Mouse (Mus musculus) thymus, postnatal 25 days (tissue): ENCODE measurements at regions not wholly inside any gene's neighbourhood (a gene's known extent, or its start where the extent isn't known, plus 50 kb on each side); places are given as distances from the start of the nearest gene placed in this dataset.

Experiments
- DNase-seq: peaks from one replicate; pipeline ENCODE4 v3.0.0; 2022

DNA sequence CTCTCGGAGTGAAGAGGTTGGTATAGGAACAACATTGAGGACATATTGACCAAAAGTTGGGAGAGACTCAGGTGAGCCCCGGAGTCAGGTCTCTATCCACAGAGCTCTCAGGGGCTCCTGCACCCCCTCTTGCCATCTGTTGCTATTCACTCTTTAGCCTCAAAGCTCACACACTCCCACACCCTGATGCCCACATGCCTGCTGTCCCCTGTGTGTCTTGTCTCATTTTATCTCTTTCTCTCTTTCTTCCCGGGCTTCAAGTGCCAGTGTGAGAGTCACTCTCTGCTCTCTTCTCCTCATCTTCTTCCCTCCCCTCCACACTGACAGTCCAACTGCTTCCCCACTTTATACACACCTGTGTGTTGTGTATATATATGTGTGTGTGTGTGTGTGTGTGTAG is 141.0 kb upstream of the Mdm1 start:
- no peak for DNase-seq

DNA sequence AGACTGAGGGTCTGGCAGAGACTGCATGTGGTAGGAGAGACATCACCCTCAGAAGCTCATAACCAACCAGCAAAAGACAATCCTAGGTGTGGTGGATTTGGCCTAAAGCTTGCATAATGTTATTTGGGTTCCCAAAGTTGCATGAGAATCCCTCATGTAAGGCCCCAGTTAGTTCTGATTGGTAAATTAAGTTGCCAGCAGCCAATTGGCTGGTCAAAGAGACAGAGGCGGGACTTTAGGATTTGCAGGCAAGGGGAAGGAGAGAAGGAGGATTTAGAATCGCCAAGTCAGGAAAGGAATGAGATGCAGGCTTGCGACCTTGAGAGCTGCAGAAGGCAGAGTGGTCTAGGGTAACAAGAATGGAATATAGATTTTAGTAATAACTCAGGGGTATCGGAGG is 140.1 kb upstream of the Mdm1 start:
- no peak for DNase-seq

DNA sequence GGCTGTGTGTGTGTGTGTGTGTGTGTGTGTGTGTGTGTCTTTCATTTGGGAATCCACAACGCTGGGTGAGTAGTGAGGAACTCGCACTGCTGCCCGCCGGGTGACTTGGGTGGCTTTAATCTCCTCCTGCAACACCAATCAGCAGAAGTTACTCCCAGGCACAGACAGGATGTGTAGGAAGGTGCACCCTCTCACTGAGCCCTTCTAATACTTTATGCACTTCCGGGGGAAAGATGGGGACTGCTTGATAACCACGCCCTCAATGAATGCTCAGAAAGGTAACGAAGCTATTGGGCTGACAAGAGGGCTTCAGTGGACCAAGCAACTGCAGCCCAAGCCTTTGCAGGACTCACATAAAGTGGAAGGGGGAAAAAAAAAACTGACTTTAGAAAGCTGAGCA is 139.6 kb upstream of the Mdm1 start:
- peak; percentile 39 for DNase-seq

DNA sequence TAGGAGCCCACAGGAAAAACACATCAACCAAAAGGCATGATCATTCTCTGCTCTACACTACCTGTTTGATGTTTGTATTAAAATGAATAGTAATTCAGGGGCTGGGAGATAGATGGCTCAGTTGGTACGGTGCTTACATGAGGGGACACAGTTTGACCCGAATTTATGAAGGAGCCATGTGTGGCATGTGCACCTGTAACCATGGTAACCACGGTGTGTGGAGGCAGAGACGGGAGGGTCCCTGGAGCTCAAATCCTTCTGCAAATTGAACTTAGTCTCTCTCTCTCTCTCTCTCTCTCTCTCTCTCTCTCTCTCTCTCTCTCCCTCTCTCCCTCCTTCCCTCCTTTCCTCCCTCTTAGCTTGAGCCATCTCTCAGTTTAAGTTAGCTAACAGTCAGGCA is 139.1 kb upstream of the Mdm1 start:
- DNase-seq, result no peak

DNA sequence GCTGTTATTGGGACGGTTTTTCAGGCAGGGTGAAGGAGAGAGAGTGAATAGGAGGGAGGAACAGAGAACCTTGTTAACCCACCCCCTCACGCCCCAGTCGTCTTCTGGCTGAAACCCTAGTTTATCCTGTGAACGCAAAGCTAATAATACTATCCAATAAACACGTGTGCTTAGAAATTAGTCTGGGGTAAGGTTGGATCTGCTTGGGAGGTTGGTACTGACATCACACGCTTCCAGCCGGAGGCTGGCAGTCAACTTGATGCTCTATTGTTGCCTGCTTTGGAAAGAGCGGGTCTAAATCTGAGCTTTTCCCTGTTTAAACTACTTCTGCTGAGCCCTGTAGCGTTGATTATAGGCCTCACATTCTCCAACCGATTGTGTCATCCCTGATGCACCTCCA is 138.4 kb upstream of the Mdm1 start:
- DNase-seq, result no peak

DNA sequence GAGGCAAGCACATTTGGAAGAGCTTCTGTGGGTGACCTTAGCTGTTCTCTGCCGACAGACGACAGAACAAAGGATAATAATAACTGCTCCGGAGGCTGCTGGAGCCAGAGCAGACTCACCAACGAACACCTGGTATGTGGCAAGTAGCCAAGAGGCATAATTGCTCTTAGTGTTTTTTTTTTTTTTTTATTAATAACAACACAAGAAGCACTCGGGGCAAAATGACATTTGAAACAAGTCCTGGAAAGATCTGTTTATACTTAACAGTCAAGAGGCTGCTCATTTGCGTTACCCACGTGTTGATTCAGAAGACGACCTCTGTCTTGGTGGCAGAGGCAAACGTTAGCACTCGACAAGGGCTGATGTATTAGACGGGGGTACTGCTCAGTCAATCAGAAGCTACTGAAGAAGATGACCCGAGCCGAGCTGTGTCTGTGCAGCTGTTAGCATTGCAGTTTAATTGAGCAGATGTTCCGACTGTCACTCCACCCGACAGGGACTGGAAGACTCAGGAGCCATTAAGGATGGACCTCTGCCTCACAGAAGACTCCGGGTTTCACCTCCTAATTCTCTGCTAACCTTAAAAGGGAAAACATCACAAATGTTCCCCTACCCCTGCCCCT is 137.8 kb upstream of the Mdm1 start:
- no peak for DNase-seq

DNA sequence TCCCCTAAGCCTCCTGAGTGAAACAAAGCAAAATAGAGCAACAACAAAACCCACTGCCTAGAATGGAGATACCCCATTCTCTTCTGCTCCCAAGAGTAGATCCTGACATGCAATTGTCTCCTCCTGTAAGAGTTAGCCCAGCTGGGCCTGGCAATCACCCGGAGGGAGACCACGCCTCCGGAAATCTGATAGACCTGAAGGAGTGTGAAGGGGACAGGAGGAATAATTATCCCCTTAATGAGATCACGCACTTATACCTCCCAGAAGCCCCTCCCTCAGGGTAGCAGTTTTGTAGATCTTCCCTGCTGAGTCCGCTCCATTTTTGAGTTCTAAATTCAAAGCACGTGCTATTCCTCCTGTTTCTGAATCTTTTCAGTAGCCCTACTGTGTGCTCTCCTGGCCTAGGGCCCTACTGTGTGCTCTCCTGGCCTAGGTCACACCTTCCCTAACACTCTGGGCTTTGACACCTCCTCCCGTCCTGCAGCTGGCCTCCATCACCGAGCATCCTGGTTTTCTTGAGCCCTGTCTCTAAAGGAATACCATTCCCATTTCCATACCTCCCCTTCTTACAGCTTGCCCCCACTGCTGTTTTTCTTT is 137.2 kb upstream of the Mdm1 start:
- no peak for DNase-seq

DNA sequence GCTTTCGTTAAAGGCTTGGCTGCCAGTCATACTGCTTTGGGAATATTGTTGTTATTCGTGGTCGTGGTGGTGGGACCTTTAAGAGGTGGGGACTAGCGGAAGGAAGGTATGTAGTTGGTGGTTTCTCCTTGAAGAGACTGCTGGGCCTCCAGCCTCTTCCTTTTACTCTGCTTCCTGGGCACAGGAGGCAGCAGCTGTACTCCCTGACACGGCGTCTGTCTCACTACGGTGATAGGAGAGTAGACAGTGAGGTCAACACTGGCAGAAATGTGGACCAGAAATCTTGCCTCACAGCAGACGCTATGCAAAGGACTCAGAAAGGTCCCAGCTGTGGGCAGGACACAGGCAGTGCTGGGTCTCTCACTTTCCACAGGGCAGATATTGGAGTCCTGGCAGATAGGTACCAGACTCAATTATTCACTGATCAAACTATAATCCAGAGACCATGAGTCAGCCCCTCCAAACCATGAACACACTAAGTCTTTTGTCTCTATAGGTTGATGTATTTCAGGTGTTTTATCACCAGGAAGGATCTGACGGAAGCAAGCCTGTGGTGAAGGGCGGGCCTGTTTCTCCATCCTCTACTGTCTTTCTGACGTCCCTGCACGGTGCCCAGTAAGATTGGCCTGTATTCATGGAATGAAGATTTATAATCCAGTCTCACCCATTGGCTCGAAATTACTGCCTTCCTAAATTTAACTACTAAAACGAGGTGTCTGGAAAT is 134.6 kb upstream of the Mdm1 start:
- peak; percentile 49 for DNase-seq

DNA sequence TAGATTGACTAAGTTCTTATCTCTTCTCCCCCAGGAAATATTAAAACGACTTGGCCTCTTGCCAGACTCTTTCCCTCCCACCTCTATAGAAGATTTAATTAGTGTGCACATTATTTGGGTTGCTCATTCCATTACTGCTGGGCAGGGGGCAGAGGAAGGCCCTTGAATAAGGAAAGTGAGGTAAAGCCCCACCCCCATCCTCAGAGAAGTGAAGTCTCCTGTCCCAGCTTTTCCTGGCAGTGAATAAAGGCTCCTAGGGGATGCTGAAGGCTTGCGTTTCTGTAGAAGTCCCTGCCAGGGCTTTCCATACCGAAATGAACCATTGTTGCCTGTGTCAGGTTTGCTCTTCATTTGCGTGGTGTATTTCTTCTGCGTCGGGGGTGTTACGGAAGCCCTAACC is 133.8 kb upstream of the Mdm1 start:
- DNase-seq, result no peak

DNA sequence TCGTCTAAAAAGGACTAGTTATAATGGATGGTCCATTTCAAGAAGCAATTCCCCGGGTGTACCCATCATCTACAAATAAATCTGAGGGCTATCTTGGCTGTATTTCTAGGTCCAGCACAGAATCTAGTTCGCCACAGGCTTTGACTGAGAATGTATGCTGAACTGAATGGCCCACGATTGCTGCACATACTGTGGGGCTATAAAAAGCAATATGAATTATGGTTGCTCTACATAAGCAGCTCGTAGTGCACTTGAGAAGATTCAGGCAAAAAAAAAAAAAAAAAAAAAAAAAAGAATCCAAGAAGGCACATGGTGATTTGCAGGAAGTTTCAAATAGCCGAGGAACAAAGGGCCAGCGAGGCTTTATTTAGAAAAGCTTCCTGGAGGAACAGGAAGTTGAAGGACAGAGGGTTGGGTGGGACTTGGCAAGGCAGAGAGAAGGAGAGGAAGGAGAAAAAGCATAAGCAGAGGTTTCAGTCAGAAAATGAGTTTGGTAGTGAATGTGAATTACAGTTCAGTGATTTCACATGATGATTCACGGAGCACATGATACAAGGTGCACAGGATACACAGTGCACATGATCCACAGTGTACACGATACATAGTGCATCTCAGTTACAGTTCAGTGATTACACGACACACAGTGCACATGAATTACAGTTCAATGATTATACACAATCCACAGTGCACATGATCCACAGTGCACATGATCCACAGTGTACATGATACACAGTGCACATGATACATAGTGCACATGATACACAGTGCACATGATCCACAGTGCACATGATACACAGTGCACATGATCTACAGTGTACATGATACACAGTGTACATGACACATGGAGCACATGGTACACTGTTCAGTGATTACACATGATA is 129.7 kb upstream of the Mdm1 start:
- no peak for DNase-seq

DNA sequence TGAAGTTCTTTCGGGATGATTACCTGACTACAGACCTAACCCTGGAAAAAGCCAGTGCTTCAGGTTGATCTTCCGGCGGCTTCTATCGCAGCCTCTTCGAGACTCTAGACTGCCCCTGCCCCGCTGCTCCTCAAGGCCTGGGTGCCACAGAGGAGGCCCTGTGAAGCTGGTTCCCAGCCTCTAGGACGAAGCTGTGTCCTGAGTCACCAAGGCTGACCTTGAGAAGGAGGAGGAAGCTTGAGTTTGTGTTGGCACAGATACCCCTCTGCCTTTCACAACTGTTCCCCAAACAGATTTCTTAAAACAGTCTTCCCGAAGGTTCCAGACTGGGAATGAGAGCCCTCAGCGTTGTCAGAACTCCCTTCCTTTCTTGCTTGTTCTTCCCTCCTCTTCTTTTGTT is 112.8 kb upstream of the Mdm1 start:
- DNase-seq, result no peak

DNA sequence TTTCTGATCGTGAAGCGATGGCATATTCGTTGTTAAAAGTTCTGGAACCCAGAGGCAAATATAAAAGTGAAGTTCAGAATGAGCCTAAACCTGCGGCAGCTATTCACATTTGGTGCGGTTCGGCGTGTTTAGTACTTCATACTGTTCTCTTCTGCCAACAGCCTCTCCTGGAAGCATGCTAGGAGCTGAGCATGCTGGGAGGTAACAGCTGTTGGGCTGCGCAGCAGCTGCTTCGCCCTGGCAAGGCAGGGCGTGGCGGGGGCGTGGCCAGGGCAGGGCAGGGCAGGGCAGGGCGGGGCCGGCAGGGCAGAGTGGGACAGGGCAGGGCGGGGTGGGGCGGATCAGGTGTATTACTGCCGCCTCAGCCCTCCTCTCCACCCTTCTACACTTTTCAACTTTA is 107.2 kb upstream of the Mdm1 start:
- DNase-seq, result no peak

DNA sequence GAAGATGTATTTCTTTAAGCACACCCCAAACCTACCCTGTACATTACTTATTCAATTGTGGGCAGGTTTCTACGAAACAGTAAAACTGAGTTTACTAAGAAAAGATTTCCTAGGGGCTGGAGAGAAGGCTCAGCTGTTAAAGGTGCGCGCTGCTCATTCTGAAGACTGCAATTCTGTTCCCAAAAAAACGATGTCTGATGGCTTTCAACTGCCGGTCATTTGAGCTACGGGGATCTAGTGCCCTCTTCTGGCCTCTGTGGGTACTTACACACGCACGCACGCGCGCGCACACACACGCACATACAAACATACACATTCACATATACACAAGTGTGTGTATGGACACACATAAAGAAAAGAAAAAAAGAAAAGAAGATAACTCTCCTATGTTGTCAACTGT is 106.6 kb upstream of the Mdm1 start:
- no peak for DNase-seq

DNA sequence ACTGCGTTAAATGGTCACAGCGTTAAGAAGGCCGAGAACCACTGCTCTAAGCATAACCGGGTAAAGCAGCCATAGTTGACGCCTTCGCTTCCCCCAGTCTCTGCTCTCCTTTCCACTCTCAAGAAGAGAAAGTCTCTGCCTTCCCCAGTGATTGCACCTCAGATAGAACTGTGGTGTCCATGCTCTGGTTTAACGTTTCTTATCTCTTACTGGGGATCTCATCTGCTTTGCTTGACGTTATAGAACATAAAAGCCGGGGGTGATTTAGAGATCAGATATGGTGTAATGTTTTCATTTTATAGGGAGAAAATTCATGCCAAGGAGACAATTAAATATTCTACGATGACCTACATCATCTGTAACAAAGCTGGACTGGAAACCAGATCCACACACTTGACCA is 103.1 kb upstream of the Mdm1 start:
- no peak for DNase-seq

DNA sequence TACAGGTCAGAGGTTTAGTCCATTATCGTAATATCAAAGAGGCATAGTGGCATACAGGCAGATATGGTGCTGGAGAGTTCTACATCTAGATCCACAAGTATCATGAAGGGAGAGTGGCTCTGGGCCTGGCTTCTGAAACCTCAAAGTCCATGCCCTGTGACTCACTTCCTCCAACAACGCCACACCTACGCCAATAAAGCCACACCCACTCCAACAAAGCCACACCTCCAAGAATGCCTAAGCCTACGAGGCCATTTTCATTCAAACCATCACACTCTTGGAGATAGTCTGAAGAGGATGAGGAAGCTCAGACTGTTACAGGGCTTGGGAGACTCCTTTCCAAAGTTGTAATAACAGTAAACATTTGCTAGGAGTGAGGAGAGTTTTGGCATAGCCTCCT is 102.6 kb upstream of the Mdm1 start:
- DNase-seq, result no peak

DNA sequence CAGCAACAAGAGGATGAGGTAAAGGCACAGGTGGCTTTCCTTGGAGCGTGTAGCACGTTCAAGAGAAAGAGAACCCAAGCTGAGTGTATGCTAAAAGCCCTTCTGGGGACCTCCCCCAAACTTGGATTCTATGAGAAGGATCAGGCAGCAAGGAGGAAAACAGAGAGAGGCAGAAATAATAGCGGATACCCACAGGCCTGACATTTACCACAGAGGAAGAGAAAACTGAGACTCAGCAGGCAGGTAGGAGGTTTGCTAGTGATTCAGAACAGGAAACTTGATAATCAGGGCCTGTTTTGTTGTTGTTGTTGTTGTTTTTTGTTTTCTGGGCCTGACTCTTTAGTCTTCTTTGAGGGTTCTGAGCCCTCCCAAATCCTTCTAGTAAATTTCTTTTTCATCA is 100.5 kb upstream of the Mdm1 start:
- DNase-seq, result no peak

DNA sequence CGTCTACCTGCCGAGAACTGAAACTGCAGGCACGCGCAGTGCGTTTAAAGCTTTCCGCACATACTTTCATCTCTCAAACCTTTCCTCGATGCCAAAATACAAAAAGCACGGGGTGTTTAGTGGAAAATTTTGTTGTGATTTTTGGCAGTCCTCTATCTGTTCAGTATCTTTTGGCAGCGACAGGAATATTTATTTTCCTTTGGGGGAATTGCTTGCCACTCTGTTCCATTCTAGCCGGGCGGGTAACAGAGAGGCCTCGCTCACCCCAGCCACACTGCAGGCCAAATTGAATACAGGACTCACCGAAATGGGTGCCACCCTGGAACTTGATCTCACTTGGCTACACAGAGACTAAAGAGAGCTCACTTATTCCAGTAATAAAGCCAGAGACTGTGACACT is 97.8 kb upstream of the Mdm1 start:
- no peak for DNase-seq

DNA sequence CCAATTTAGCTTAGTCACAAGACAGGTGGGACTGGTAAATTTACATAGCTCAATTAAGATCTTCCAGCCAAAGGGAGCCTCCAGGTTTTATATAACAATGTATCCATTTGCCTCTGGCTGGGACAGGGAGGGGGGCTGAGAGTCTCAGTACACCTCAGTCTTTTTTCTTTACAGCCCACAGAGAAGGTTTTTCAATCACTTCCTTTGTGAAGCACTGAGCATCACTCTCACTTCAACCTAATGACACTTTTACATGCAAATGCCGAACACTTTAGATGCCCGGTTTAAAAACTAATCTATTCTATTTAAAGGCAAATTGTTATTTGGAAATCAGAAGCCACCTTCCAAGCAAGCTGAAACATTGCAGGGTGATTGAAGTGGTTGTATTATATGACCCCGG is 96.8 kb upstream of the Mdm1 start:
- no peak for DNase-seq

DNA sequence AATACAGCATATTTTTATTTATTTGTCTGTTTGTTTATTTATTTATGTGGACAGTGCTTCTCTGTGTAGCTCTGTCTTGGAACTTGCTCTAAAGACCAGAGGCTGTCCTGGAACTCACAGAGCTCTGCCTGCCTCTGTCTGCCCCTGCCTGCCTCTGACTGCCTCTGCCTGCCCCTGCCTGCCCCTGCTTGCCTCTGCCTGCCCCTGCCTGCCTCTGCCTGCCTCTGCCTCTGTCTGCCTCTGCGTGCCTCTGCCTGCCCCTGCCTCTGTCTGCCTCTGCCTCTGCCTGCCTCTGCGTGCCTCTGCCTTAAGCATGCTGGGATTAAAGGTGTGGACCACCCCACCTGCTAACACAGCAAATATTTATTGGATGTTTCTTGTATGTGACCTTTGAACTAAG is 96.2 kb upstream of the Mdm1 start:
- no peak for DNase-seq

DNA sequence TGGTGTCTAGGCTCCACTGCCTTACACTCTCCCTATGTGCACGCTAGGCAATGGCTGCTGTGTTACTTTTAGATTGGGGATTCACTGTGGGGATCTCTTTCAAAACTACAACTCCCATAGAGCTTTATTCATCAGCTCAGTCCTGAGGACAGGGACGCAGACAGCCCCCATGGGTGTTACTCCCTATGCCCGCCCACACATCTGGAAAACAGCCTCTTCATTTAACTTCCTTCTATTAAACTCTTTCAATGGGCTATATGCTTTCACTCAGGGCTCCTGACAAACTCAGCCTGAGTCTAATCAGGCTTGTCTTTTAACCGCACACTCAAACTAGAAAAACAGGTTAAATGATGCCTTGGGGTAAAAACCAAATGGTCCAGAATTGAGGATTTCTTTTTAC is 95.3 kb upstream of the Mdm1 start:
- DNase-seq, result no peak

DNA sequence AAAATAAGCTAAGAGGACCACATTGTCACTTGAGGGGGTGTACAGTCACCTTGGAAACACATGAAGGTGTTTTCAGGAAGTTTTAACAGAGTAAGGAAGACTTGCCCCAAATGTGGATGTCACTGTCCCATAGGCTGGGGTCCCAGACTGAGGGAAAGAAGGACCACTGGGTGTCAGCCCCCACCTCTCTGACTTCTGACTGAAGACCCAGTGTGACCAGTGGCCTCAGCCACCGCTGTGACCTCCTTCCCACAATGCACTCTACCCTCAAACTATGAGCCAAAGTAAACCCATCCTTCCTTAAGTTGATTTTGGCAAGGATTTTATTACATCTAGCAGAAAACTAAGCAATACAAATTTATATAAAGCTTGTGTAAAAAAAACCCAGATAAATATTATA is 94.8 kb upstream of the Mdm1 start:
- DNase-seq, result no peak

DNA sequence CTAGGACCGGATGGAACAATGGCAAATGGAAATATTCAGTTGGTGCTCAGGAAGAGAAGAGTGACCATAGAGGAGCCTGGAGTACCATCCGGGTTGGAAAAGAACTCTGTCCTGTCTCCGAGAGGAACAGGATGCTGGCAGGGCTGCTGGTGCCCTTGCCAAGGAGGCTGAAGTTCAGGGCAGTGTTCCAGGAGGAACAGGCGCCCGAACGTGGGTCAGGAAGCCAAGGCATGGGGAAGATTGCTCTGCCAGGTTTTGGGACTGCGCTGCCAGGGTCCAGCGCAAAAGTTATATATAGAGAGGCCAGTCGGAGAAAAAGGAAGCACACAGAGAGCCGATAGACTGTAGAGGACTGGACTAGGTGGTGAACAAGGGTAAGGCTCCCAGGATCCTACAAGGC is 92.3 kb upstream of the Mdm1 start:
- no peak for DNase-seq

DNA sequence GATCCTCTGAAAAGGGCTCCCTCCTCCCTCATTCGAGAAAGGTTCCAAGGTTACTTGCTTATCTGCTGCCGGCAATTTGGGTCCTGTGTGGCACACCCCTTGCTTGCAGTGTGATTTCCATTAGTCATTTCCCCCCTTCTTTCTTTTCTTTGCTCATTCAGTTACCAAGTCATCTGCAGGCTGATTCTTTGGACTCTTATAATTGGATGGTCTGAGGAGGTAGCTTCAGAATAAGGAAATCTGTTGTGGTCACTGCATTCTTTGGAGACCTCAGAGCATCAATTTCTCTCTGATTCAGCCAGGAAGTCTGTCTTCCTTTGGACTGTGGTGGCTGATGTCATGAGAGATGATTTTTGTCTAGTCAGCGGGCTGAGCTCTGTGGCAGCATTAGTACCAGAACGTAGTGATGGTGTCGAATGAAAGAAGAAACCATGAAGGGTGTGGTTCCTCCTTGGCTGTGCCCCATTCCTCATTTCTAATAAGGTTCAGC is 91.4 kb upstream of the Mdm1 start:
- DNase-seq, result no peak

DNA sequence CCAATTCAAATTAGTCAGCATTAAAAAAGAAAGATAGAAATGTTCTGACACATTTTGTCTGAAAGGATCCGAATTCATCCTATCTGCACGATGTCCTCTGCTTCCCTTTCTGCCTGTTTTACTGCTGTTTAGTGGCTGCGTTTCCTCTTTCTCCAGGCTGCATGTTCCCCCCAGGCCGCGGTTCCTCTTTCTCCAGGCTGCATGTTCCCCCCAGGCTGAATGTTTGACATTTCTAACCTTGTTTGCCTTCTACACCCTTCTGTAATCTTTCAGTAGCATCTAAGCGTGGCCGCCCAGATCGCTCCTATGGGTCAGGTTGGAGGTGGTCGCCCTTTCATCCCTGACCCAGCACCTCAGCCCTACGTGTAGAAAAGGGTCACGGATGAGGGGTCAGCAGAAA is 89.6 kb upstream of the Mdm1 start:
- DNase-seq, result no peak
